Mouse (Mus musculus) liver, embryonic 18 days (tissue): ENCODE measurements around the gene R3hcc1l. TPM values are rescaled to one million over a fixed set of nuclear protein-coding genes. Genes with fewer than 3 reads are reported as not detected.

Source experiments
- polyA plus RNA-seq: library from polyadenylated mRNA; depleted of rRNA; stranded (reverse); fragments of >200 nt; gene quantifications from 2 replicates; pipeline ENCODE4 v1.2.3, GENCODE M21; 2012; rRNA removed

R3hcc1l gene
- polyA plus RNA-seq, result 7.3 and 8.4 TPM in 2 replicates

DNA sequence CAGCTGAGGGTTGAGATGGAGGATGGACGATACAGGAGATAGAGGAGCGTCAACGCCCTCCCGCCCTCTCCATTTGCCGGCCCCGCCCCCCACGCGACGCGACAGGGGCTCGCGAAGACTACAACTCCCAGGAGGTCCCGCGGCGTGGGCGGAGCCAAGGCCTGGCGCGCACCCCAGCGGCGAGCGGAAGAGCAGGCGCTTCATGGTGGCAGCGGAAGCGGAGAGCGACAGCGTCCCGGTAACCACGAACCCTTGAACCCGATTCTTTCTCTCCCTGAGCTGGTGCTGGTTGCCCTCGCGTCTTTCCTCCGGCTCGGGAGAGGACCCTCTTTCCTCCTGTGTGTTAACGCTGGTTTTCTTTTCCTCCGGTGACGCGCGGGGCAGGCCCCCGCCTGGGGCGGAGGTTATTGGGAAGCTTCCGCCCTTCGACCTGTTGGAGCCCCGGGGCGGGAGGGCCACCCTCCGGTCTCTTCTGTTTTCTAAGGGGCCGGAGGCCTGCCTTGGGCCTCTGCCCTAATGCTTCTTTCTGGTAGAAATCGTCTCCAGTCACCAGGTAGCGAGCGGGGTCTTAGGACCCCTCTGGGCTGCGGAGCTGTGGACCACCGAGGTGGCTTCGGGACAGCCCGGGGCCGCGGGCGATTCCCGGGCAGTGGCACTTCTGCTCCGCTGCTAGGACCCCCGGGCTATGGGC, at the start of gene R3hcc1l:
TSS of gene R3hcc1l (plus strand) at position 140 of the 691 bp plus-strand sequence.

DNA sequence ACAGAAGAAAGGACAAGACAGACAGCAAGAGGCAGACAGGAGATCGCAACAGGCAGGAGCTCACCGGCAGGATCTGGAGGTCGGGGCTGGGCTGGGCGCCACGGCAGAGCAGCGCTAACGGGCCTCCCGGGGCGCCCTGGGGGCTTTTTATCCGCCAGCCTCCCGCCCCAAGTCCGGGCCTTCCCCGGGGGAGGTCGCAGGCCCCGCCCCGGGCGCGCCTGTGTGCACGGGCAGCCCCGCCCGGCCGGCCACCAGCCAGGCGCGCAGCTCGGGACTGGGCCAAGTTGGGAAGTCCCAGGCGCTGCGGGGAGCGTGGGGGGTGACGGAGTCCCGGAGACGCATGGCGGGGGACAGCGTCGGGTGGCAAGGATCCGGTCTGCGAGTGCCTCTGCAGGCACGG, 94.1 kb downstream of the R3hcc1l start, which contains the start of gene Loxl4:
TSS of gene Loxl4 (minus strand) at position 160 of the 400 bp plus-strand sequence.

Other genes starting within 250 kb of the R3hcc1l start
- 0.16 TPM in 2 replicates for gene Crtac1, start 87.0 kb upstream of the R3hcc1l start, polyA plus RNA-seq
- 0.10 and 0.12 TPM in 2 replicates for gene Loxl4, start 94.1 kb downstream of the R3hcc1l start, polyA plus RNA-seq
- 14.3 and 16.4 TPM in 2 replicates for gene Pyroxd2, start 234.0 kb downstream of the R3hcc1l start, polyA plus RNA-seq